Mouse (Mus musculus) ovary, postnatal 10 days (tissue): ENCODE measurements around the gene Sptbn2.
"Not testable (repeated sequence)": the region's sequence is repeated elsewhere in the genome, so short reads cannot be mapped to it uniquely, and the experiment has no call there.

Experiments used
- DNase-seq: peaks from one replicate; pipeline ENCODE4 v3.0.0; 2022; ENCODE audit warnings: low spot score

Sptbn2 gene

GRCm38 (mm10) chr19:4729186-4729585, 18.2 kb downstream of the Sptbn2 start:
- DNase-seq = no peak

GRCm38 (mm10) chr19:4733052-4733451, 22.1 kb downstream of the Sptbn2 start:
- no peak for DNase-seq

- no peak for DNase-seq
These were observed 26.9 kb downstream of the Sptbn2 start for GRCm38 (mm10) chr19:4737866-4738265.

GRCm38 (mm10) chr19:4739053-4739452, 28.1 kb downstream of the Sptbn2 start:
- no peak for DNase-seq

- DNase-seq = no peak
These were observed 28.8 kb downstream of the Sptbn2 start for GRCm38 (mm10) chr19:4739762-4740161.

GRCm38 (mm10) chr19:4741482-4741881, 30.5 kb downstream of the Sptbn2 start:
- DNase-seq = no peak

GRCm38 (mm10) chr19:4742229-4742628, 31.3 kb downstream of the Sptbn2 start:
- DNase-seq = no peak

GRCm38 (mm10) chr19:4743524-4743923, 32.6 kb downstream of the Sptbn2 start:
- no peak for DNase-seq

- no peak for DNase-seq
These were observed 33.1 kb downstream of the Sptbn2 start for GRCm38 (mm10) chr19:4744026-4744425.

- no peak for DNase-seq
These were observed 34.1 kb downstream of the Sptbn2 start for GRCm38 (mm10) chr19:4745057-4745456.

- no peak for DNase-seq
These were observed 34.7 kb downstream of the Sptbn2 start for GRCm38 (mm10) chr19:4745681-4746080.

GRCm38 (mm10) chr19:4746611-4747010, 35.6 kb downstream of the Sptbn2 start:
- no peak for DNase-seq

- DNase-seq = no peak
These were observed 36.8 kb downstream of the Sptbn2 start for GRCm38 (mm10) chr19:4747631-4748312.

- no peak for DNase-seq
These were observed 37.5 kb downstream of the Sptbn2 start for GRCm38 (mm10) chr19:4748493-4748892.

- DNase-seq = no peak
These were observed 39.0 kb downstream of the Sptbn2 start for GRCm38 (mm10) chr19:4749975-4750374.

- peak; percentile 66 for DNase-seq
These were observed 44.7 kb downstream of the Sptbn2 start for GRCm38 (mm10) chr19:4755565-4756192.

GRCm38 (mm10) chr19:4756193-4756911, 45.4 kb downstream of the Sptbn2 start, which contains the start of gene Rbm4b:
TSS of gene Rbm4b (plus strand) at chr19:4756497.
- DNase-seq = peak; percentile 87

GRCm38 (mm10) chr19:4756921-4757320, 46.0 kb downstream of the Sptbn2 start:
- DNase-seq = no peak

GRCm38 (mm10) chr19:4760544-4760943, 49.6 kb downstream of the Sptbn2 start:
- DNase-seq = not testable (repeated sequence)

GRCm38 (mm10) chr19:4762876-4763275, 51.9 kb downstream of the Sptbn2 start:
- no peak for DNase-seq

- DNase-seq = no peak
These were observed 56.7 kb downstream of the Sptbn2 start for GRCm38 (mm10) chr19:4767507-4768148.

- no peak for DNase-seq
These were observed 61.8 kb downstream of the Sptbn2 start for GRCm38 (mm10) chr19:4772785-4773184.

GRCm38 (mm10) chr19:4782891-4783290, 71.9 kb downstream of the Sptbn2 start:
- DNase-seq = no peak
